Mouse (Mus musculus): ENCODE measurements at regions not wholly inside any gene's neighbourhood (a gene's known extent, or its start where the extent isn't known, plus 50 kb on each side); places are given as distances from the start of the nearest gene placed in this dataset.
"Not testable (repeated sequence)": the region's sequence is repeated elsewhere in the genome, so short reads cannot be mapped to it uniquely, and the experiment has no call there.

GRCm38 (mm10) chr16:86838457-86839337 lies 515.3 kb upstream of the N6amt1 start:
- Histone ChIP-seq H3K4me3 (replicated peaks; ENCODE audit: low read length) (no peak overlapping the region), H3K36me3 (ENCODE audit: control insufficient read depth, insufficient read depth, low read length) (no peaks in the 10 kb centered on the region), H3K9ac (ENCODE audit: low read depth, low read length, severe bottlenecking) (no peak overlapping the region), H3K9me3 (ENCODE audit: control insufficient read depth, low read length) (no peaks in the 10 kb centered on the region), H3K4me2 (replicated peaks; ENCODE audit: low read depth, low read length, severe bottlenecking) (no peak overlapping the region), H3K27ac (replicated peaks; ENCODE audit: low read depth, low read length) (no peak overlapping the region), H3K27me3 (ENCODE audit: control insufficient read depth, insufficient read depth, low read length) (no peaks in the 10 kb centered on the region), H3K4me1 (ENCODE audit: control insufficient read depth, insufficient read depth, low read length) (0 out of 2 replicates have a peak, but pooled peaks cover 9% of the 10 kb centered on the region)
- ATAC-seq (ENCODE audit: low FRiP score, low read depth) = no peak
- 45% methylated on average over 6 of the region's 6 CpGs for WGBS
- peak; percentile 75 for DNase-seq (ENCODE audit: low spot score)
- TF ChIP-seq POLR2A (IDR thresholded peaks at IDR 0.05; ENCODE audit: borderline replicate concordance, extremely low read depth, insufficient read depth, insufficient read length) = no peak

GRCm38 (mm10) chr16:86827645-86828044 lies 526.3 kb upstream of the N6amt1 start:
- 42% methylated on average over 1 of the region's 1 CpGs for WGBS
- no peaks in the 10 kb centered on the region for H3K27me3 ChIP-seq (ENCODE audit: control insufficient read depth, insufficient read depth, low read length)
- no peak overlapping the region for H3K4me3 ChIP-seq (replicated peaks; ENCODE audit: low read length)
- TF ChIP-seq POLR2A (IDR thresholded peaks at IDR 0.05; ENCODE audit: borderline replicate concordance, extremely low read depth, insufficient read depth, insufficient read length) = no peak
- ATAC-seq (ENCODE audit: low FRiP score, low read depth) (no peak), DNase-seq (ENCODE audit: low spot score) (no peak)
- H3K4me1 ChIP-seq (ENCODE audit: control insufficient read depth, insufficient read depth, low read length) = no peaks in the 10 kb centered on the region
- no peaks in the 10 kb centered on the region for H3K9me3 ChIP-seq (ENCODE audit: control insufficient read depth, low read length)
- H3K36me3 ChIP-seq (ENCODE audit: control insufficient read depth, insufficient read depth, low read length) = no peaks in the 10 kb centered on the region
- no peak overlapping the region for H3K9ac ChIP-seq (ENCODE audit: low read depth, low read length, severe bottlenecking)
- H3K4me2 ChIP-seq (replicated peaks; ENCODE audit: low read depth, low read length, severe bottlenecking) = no peak overlapping the region
- H3K27ac ChIP-seq (replicated peaks; ENCODE audit: low read depth, low read length) = no peak overlapping the region

GRCm38 (mm10) chr16:86826641-86827040 lies 527.3 kb upstream of the N6amt1 start:
- DNase-seq (ENCODE audit: low spot score) (no peak), ATAC-seq (ENCODE audit: low FRiP score, low read depth) (no peak)
- Histone ChIP-seq H3K9ac (ENCODE audit: low read depth, low read length, severe bottlenecking) (no peak overlapping the region), H3K4me2 (replicated peaks; ENCODE audit: low read depth, low read length, severe bottlenecking) (no peak overlapping the region), H3K27ac (replicated peaks; ENCODE audit: low read depth, low read length) (no peak overlapping the region), H3K27me3 (ENCODE audit: control insufficient read depth, insufficient read depth, low read length) (no peaks in the 10 kb centered on the region), H3K4me1 (ENCODE audit: control insufficient read depth, insufficient read depth, low read length) (no peaks in the 10 kb centered on the region), H3K4me3 (replicated peaks; ENCODE audit: low read length) (no peak overlapping the region), H3K9me3 (ENCODE audit: control insufficient read depth, low read length) (no peaks in the 10 kb centered on the region), H3K36me3 (ENCODE audit: control insufficient read depth, insufficient read depth, low read length) (no peaks in the 10 kb centered on the region)
- no peak for TF ChIP-seq POLR2A (IDR thresholded peaks at IDR 0.05; ENCODE audit: borderline replicate concordance, extremely low read depth, insufficient read depth, insufficient read length)
- 54% methylated on average over 4 of the region's 4 CpGs for WGBS

GRCm38 (mm10) chr16:86823496-86823895 lies 530.5 kb upstream of the N6amt1 start:
- 88% methylated on average over 1 of the region's 1 CpGs for WGBS
- Histone ChIP-seq H3K9me3 (ENCODE audit: control insufficient read depth, low read length) (no peaks in the 10 kb centered on the region), H3K4me3 (replicated peaks; ENCODE audit: low read length) (no peak overlapping the region), H3K4me2 (replicated peaks; ENCODE audit: low read depth, low read length, severe bottlenecking) (no peak overlapping the region), H3K27ac (replicated peaks; ENCODE audit: low read depth, low read length) (no peak overlapping the region), H3K27me3 (ENCODE audit: control insufficient read depth, insufficient read depth, low read length) (no peaks in the 10 kb centered on the region), H3K9ac (ENCODE audit: low read depth, low read length, severe bottlenecking) (no peak overlapping the region), H3K4me1 (ENCODE audit: control insufficient read depth, insufficient read depth, low read length) (no peaks in the 10 kb centered on the region), H3K36me3 (ENCODE audit: control insufficient read depth, insufficient read depth, low read length) (no peaks in the 10 kb centered on the region)
- no peak for ATAC-seq (ENCODE audit: low FRiP score, low read depth)
- no peak for DNase-seq (ENCODE audit: low spot score)
- no peak for TF ChIP-seq POLR2A (IDR thresholded peaks at IDR 0.05; ENCODE audit: borderline replicate concordance, extremely low read depth, insufficient read depth, insufficient read length)

- Histone ChIP-seq H3K27me3 (ENCODE audit: control insufficient read depth, insufficient read depth, low read length) (no peaks in the 10 kb centered on the region), H3K9me3 (ENCODE audit: control insufficient read depth, low read length) (no peaks in the 10 kb centered on the region), H3K9ac (ENCODE audit: low read depth, low read length, severe bottlenecking) (no peak overlapping the region), H3K27ac (replicated peaks; ENCODE audit: low read depth, low read length) (no peak overlapping the region), H3K4me1 (ENCODE audit: control insufficient read depth, insufficient read depth, low read length) (peaks cover 4% of the 10 kb centered on the region; the same call in 1 of the 2 replicates), H3K36me3 (ENCODE audit: control insufficient read depth, insufficient read depth, low read length) (no peaks in the 10 kb centered on the region), H3K4me2 (replicated peaks; ENCODE audit: low read depth, low read length, severe bottlenecking) (no peak overlapping the region), H3K4me3 (replicated peaks; ENCODE audit: low read length) (no peak overlapping the region)
- ATAC-seq (ENCODE audit: low FRiP score, low read depth) = no peak
- DNase-seq (ENCODE audit: low spot score) = no peak
- TF ChIP-seq POLR2A (IDR thresholded peaks at IDR 0.05; ENCODE audit: borderline replicate concordance, extremely low read depth, insufficient read depth, insufficient read length) = no peak
- 96% methylated on average over 2 of the region's 2 CpGs for WGBS
Observed at GRCm38 (mm10) chr16:86821586-86821985, 532.4 kb upstream of the N6amt1 start.

GRCm38 (mm10) chr16:86818639-86819038 lies 535.3 kb upstream of the N6amt1 start:
- H3K9ac ChIP-seq (ENCODE audit: low read depth, low read length, severe bottlenecking); H3K4me3 ChIP-seq (replicated peaks; ENCODE audit: low read length); H3K27me3 ChIP-seq (ENCODE audit: control insufficient read depth, insufficient read depth, low read length); H3K36me3 ChIP-seq (ENCODE audit: control insufficient read depth, insufficient read depth, low read length); H3K27ac ChIP-seq (replicated peaks; ENCODE audit: low read depth, low read length); H3K4me2 ChIP-seq (replicated peaks; ENCODE audit: low read depth, low read length, severe bottlenecking); H3K4me1 ChIP-seq (ENCODE audit: control insufficient read depth, insufficient read depth, low read length); DNase-seq (ENCODE audit: low spot score); H3K9me3 ChIP-seq (ENCODE audit: control insufficient read depth, low read length); ATAC-seq (ENCODE audit: low FRiP score, low read depth): not testable (repeated sequence)
- WGBS = 76% methylated on average over 1 of the region's 1 CpGs

Data from limb, embryonic 14.5 days (tissue).